Mouse (Mus musculus): ENCODE data around the gene Olfr1329. TPM values are rescaled to one million over a fixed set of nuclear protein-coding genes. Genes with fewer than 3 reads are reported as not detected.
"Not testable (repeated sequence)": the region's sequence is repeated elsewhere in the genome, so short reads cannot be mapped to it uniquely, and the experiment has no call there.

Gene Olfr1329
- total RNA-seq (2014; rRNA removed), result not detected in 2 replicates
- polyA plus RNA-seq (2015; fragmentation: Nextera tagmentation; extraction: Ambion mirVana), result not detected in 2 replicates

DNA sequence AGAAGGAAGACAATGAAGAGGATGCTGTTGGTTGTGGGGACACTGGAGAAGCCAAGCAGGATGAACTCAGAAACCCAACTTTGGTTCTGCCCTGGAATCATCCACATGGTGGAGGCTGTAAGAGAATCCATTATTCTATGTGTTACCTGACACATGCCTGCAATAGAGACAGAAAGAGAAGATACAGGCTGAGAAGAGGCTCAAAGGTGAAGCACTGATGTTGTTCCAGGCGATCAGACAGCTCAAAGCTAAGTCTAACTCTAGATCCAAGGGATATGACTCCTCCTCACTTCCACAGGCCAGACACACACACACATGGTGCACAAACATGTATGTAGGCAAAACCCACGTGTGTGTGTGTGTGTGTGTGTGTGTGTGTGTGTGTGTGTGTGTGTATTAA is at the start of gene Olfr1329:
TSS of gene Olfr1329 (minus strand) at position 101 of the 400 bp plus-strand sequence.
- not testable (repeated sequence) for H3K4me2 ChIP-seq (ENCODE audit: low read depth, low read length); H3K9me3 ChIP-seq (ENCODE audit: low read length); H3K27ac ChIP-seq; H3K27me3 ChIP-seq (ENCODE audit: insufficient read depth, low read length); ATAC-seq; H3K9ac ChIP-seq (replicated peaks; ENCODE audit: low read length); DNase-seq (ENCODE audit: low spot score); H3K4me3 ChIP-seq (ENCODE audit: low read length); H3K36me3 ChIP-seq (ENCODE audit: insufficient read depth, low read length); H3K4me1 ChIP-seq (ENCODE audit: insufficient read depth, low read length)
- 60% methylated on average over 2 of the region's 2 CpGs for WGBS

DNA sequence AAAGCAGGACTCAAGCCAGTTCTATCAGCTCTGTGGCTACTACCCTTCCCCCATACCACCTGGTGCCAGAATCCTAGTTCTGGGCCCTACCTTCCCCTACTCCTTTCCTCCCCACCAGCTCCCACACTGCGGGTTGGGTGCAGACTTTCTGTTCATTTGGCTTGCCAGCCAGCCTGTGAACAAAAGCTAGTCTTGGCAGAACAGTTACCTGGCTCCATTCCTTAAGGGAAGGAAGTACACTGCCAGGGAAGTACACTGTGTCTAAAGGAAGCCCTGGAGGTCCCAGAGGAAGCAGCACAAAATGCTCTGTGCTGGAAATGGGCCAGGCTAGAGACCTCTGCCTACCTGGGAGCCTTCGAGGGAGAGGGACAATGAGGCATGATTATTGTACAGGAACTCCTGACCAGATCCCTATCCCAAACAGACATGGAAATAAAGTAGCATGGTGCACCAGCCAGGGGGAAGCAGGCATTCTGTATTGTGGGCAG is 43.9 kb upstream of the Olfr1329 start, which contains the start of gene Lao1:
TSS of gene Lao1 (plus strand) at position 438 of the 488 bp plus-strand sequence.
- Histone ChIP-seq H3K9ac (replicated peaks; ENCODE audit: low read length) (no peak within 1 kb of the TSS), H3K9me3 (ENCODE audit: low read length) (no peaks in the 10 kb centered on the region), H3K4me3 (ENCODE audit: low read length) (no peak within 1 kb of the TSS), H3K36me3 (ENCODE audit: insufficient read depth, low read length) (no peaks in the 10 kb centered on the region), H3K27me3 (ENCODE audit: insufficient read depth, low read length) (no peaks in the 10 kb centered on the region), H3K4me1 (ENCODE audit: insufficient read depth, low read length) (no peaks in the 10 kb centered on the region), H3K4me2 (ENCODE audit: low read depth, low read length) (no peak within 1 kb of the TSS), H3K27ac (no peak within 1 kb of the TSS)
- ATAC-seq (peak; percentile 47; the same call in 1 of the 2 replicates), DNase-seq (ENCODE audit: low spot score) (peak; percentile 39)
- TF ChIP-seq CTCF (IDR thresholded peaks at IDR 0.05; ENCODE audit: low read depth), result no peak
- 65% methylated on average over 2 of the region's 2 CpGs for WGBS

GRCm38 (mm10) chr4:118958812-118959211 is 41.5 kb upstream of the Olfr1329 start:
- Histone ChIP-seq H3K36me3 (ENCODE audit: insufficient read depth, low read length) (no peaks in the 10 kb centered on the region), H3K9me3 (ENCODE audit: low read length) (no peaks in the 10 kb centered on the region), H3K4me2 (ENCODE audit: low read depth, low read length) (no peak overlapping the region), H3K27me3 (ENCODE audit: insufficient read depth, low read length) (no peaks in the 10 kb centered on the region), H3K9ac (replicated peaks; ENCODE audit: low read length) (no peak overlapping the region), H3K4me1 (ENCODE audit: insufficient read depth, low read length) (no peaks in the 10 kb centered on the region), H3K27ac (no peak overlapping the region), H3K4me3 (ENCODE audit: low read length) (no peak overlapping the region)
- WGBS, result 86% methylated on average over 7 of the region's 7 CpGs
- DNase-seq (ENCODE audit: low spot score) (no peak), ATAC-seq (no peak)
- no peak for TF ChIP-seq CTCF (IDR thresholded peaks at IDR 0.05; ENCODE audit: low read depth)

GRCm38 (mm10) chr4:118938512-118938911 is 21.2 kb upstream of the Olfr1329 start, which contains the start of gene Olfr1328:
Gene Olfr1328 (minus strand): TSS chr4:118938612.
- ATAC-seq, result no peak
- Histone ChIP-seq H3K4me1 (ENCODE audit: insufficient read depth, low read length) (no peaks in the 10 kb centered on the region), H3K27ac (no peak within 1 kb of the TSS), H3K4me3 (ENCODE audit: low read length) (no peak within 1 kb of the TSS), H3K27me3 (ENCODE audit: insufficient read depth, low read length) (no peaks in the 10 kb centered on the region), H3K4me2 (ENCODE audit: low read depth, low read length) (no peak within 1 kb of the TSS), H3K36me3 (ENCODE audit: insufficient read depth, low read length) (no peaks in the 10 kb centered on the region), H3K9me3 (ENCODE audit: low read length) (no peaks in the 10 kb centered on the region), H3K9ac (replicated peaks; ENCODE audit: low read length) (no peak within 1 kb of the TSS)
- no peak for DNase-seq (ENCODE audit: low spot score)
- WGBS, result 84% methylated on average over 2 of the region's 2 CpGs
- TF ChIP-seq CTCF (IDR thresholded peaks at IDR 0.05; ENCODE audit: low read depth), result no peak

DNA sequence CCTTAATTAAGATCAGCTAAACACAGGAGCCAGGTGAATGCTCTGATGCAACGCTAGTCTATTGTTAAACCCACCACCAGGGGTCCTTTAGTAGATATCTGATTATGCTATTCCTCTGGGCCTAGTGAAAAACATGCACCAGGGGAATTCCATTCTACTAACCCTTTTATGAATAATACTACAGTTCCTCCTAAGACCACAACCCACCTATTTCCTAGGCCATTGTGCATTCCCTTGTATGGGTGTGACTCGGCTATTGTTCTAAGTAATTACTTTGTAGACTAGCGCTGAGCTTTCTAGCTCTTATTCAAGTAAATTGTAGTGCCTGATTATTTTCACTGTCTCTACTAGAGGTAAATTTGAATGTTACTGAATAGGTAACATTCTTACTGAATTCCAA is 14.1 kb upstream of the Olfr1329 start:
- H3K27ac ChIP-seq; H3K9me3 ChIP-seq (ENCODE audit: low read length); DNase-seq (ENCODE audit: low spot score); H3K9ac ChIP-seq (replicated peaks; ENCODE audit: low read length); H3K4me3 ChIP-seq (ENCODE audit: low read length); H3K4me1 ChIP-seq (ENCODE audit: insufficient read depth, low read length); H3K27me3 ChIP-seq (ENCODE audit: insufficient read depth, low read length); H3K36me3 ChIP-seq (ENCODE audit: insufficient read depth, low read length); ATAC-seq; H3K4me2 ChIP-seq (ENCODE audit: low read depth, low read length): not testable (repeated sequence)
- WGBS, result 77% methylated on average over 3 of the region's 3 CpGs

- H3K4me1 ChIP-seq (ENCODE audit: insufficient read depth, low read length), result no peaks in the 10 kb centered on the region
- no peaks in the 10 kb centered on the region for H3K36me3 ChIP-seq (ENCODE audit: insufficient read depth, low read length)
- H3K9ac ChIP-seq (replicated peaks; ENCODE audit: low read length), result no peak overlapping the region
- 46% methylated on average over 2 of the region's 2 CpGs for WGBS
- DNase-seq (ENCODE audit: low spot score) (no peak), ATAC-seq (no peak)
- no peaks in the 10 kb centered on the region for H3K9me3 ChIP-seq (ENCODE audit: low read length)
- TF ChIP-seq CTCF (IDR thresholded peaks at IDR 0.05; ENCODE audit: low read depth), result no peak
- no peak overlapping the region for H3K4me3 ChIP-seq (ENCODE audit: low read length)
- H3K4me2 ChIP-seq (ENCODE audit: low read depth, low read length), result no peak overlapping the region
- H3K27ac ChIP-seq, result no peak overlapping the region
- no peaks in the 10 kb centered on the region for H3K27me3 ChIP-seq (ENCODE audit: insufficient read depth, low read length)
Measured at GRCm38 (mm10) chr4:118901981-118902380, 15.3 kb downstream of the Olfr1329 start.

GRCm38 (mm10) chr4:118888297-118888696 is 29.0 kb downstream of the Olfr1329 start, which contains the start of gene Olfr1330:
Gene Olfr1330 (plus strand): TSS chr4:118888597.
- WGBS, result 93% methylated on average over 1 of the region's 1 CpGs
- H3K27ac ChIP-seq, result no peak within 1 kb of the TSS

More at GRCm38 (mm10) chr4:118888297-118888696, 29.0 kb downstream of the Olfr1329 start, which contains the start of gene Olfr1330:
- Histone ChIP-seq H3K4me1 (ENCODE audit: insufficient read depth, low read length) (no peaks in the 10 kb centered on the region), H3K9ac (replicated peaks; ENCODE audit: low read length) (no peak within 1 kb of the TSS), H3K4me3 (ENCODE audit: low read length) (no peak within 1 kb of the TSS), H3K9me3 (ENCODE audit: low read length) (no peaks in the 10 kb centered on the region), H3K27me3 (ENCODE audit: insufficient read depth, low read length) (no peaks in the 10 kb centered on the region), H3K36me3 (ENCODE audit: insufficient read depth, low read length) (no peaks in the 10 kb centered on the region), H3K4me2 (ENCODE audit: low read depth, low read length) (no peak within 1 kb of the TSS)
- DNase-seq (ENCODE audit: low spot score) (no peak), ATAC-seq (no peak)
- no peak for TF ChIP-seq CTCF (IDR thresholded peaks at IDR 0.05; ENCODE audit: low read depth)

All from hindbrain, postnatal 0 days (tissue).